Mouse (Mus musculus) common myeloid progenitor, adult 5-6 weeks (primary cell): ENCODE results near the gene Rabgap1l. TPM values are rescaled to one million over a fixed set of nuclear protein-coding genes. Genes with fewer than 3 reads are reported as not detected.
"Not testable (repeated sequence)": the region's sequence is repeated elsewhere in the genome, so short reads cannot be mapped to it uniquely, and the experiment has no call there.

Source experiments
- ATAC-seq: replicated peaks from 2 replicates; pipeline ENCODE4 v1.8.0; 2016; ENCODE audit warnings: low read depth, mild to moderate bottlenecking, moderate TSS enrichment, inconsistent platforms; ENCODE audit not compliant: poor library complexity, severe bottlenecking
- total RNA-seq: library from RNA; stranded (forward); fragments of 200-1000, 187-1606 nt; gene quantifications from 2 replicates; pipeline ENCODE4 v1.2.3, GENCODE M21; 2017

Rabgap1l gene
- total RNA-seq, 1 experiment from 2014 or later, result 304 TPM

- ATAC-seq, result no peak
These were observed 375.7 kb downstream of the Rabgap1l start for GRCm38 (mm10) chr1:160417196-160417854.

- 0 out of 2 replicates have a peak, but pooled peaks have one; percentile 24 for ATAC-seq
These were observed 382.2 kb downstream of the Rabgap1l start for GRCm38 (mm10) chr1:160410822-160411221.

GRCm38 (mm10) chr1:160409689-160410088, 383.3 kb downstream of the Rabgap1l start:
- ATAC-seq, result not testable (repeated sequence)

- no peak for ATAC-seq
These were observed 383.9 kb downstream of the Rabgap1l start for GRCm38 (mm10) chr1:160409123-160409522.

- ATAC-seq, result peak; percentile 63
These were observed 384.6 kb downstream of the Rabgap1l start for GRCm38 (mm10) chr1:160408302-160408897.

GRCm38 (mm10) chr1:160399428-160399827, 393.6 kb downstream of the Rabgap1l start:
- peak; percentile 80 for ATAC-seq

GRCm38 (mm10) chr1:160397037-160397436, 396.0 kb downstream of the Rabgap1l start:
- ATAC-seq, result peak; percentile 54; the same call in 1 of the 2 replicates

GRCm38 (mm10) chr1:160387446-160387845, 405.6 kb downstream of the Rabgap1l start:
- ATAC-seq, result no peak

GRCm38 (mm10) chr1:160378367-160378766, 414.6 kb downstream of the Rabgap1l start:
- no peak for ATAC-seq

GRCm38 (mm10) chr1:160377337-160378336, 415.4 kb downstream of the Rabgap1l start:
- ATAC-seq, result peak; percentile 99

GRCm38 (mm10) chr1:160374490-160374889, 418.5 kb downstream of the Rabgap1l start:
- no peak for ATAC-seq

GRCm38 (mm10) chr1:160373306-160373705, 419.7 kb downstream of the Rabgap1l start:
- no peak for ATAC-seq

GRCm38 (mm10) chr1:160371696-160372095, 421.3 kb downstream of the Rabgap1l start:
- no peak for ATAC-seq

- ATAC-seq, result peak; percentile 77
These were observed 422.5 kb downstream of the Rabgap1l start for GRCm38 (mm10) chr1:160370552-160370951.

GRCm38 (mm10) chr1:160366615-160367014, 426.4 kb downstream of the Rabgap1l start:
- no peak for ATAC-seq

GRCm38 (mm10) chr1:160357268-160357667, 435.7 kb downstream of the Rabgap1l start:
- ATAC-seq, result 0 out of 2 replicates have a peak, but pooled peaks have one; percentile 39

- peak; percentile 65 for ATAC-seq
These were observed 439.1 kb downstream of the Rabgap1l start for GRCm38 (mm10) chr1:160353732-160354455.

- no peak for ATAC-seq
These were observed 440.7 kb downstream of the Rabgap1l start for GRCm38 (mm10) chr1:160352309-160352708.

- ATAC-seq, result peak; percentile 48
These were observed 441.2 kb downstream of the Rabgap1l start for GRCm38 (mm10) chr1:160351880-160352234.
